Mouse (Mus musculus) erythroid progenitor cell, adult 5-6 weeks (primary cell): ENCODE measurements around the gene Lrrtm4. TPM values are rescaled to one million over a fixed set of nuclear protein-coding genes. Genes with fewer than 3 reads are reported as not detected.

Experiments
- ATAC-seq: replicated peaks from 2 replicates; pipeline ENCODE4 v1.8.0; 2016; ENCODE audit warnings: moderate number of reproducible peaks, mild to moderate bottlenecking, moderate TSS enrichment, inconsistent platforms; ENCODE audit not compliant: poor library complexity, low FRiP score, severe bottlenecking
- total RNA-seq, 2 experiments: library from RNA; stranded (forward) in 1 of 2; stranded (reverse) in 1 of 2; fragments of 150-400 nt in 1 of 2; fragments of 186-747, 209-891 nt in 1 of 2; gene quantifications; 2 replicates each; pipeline versions ENCODE4 v1.2.3 to v1.2.4; 2015 to 2017; ENCODE audit warnings: low replicate concordance in 2 of 2

Gene Lrrtm4
- total RNA-seq (2015; ENCODE audit: low replicate concordance), result not detected in 2 replicates
- not detected in 2 replicates for total RNA-seq (2017; ENCODE audit: low replicate concordance)

DNA sequence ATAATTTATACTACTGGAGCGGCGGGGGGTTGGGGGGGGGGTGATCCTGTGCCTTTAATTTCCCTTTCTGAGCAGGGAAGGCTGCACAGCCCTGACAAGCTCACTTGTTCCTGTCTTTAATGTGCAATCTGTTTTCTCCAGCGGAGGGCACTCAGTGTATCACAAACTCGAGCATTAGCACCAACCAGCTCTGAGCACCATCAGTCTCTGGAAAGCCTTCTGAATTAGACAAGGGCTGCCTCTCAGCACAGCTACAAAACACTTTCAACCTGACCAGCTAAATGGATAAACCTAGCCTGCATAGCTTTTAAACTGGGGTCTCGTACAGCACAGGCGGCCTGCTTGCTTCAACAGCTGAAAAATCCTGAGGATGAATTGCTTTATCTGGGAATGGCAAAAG is at the start of gene Lrrtm4:
Lrrtm4 (plus strand) TSS at position 113 of the 400 bp plus-strand sequence.
- ATAC-seq, result no peak

DNA sequence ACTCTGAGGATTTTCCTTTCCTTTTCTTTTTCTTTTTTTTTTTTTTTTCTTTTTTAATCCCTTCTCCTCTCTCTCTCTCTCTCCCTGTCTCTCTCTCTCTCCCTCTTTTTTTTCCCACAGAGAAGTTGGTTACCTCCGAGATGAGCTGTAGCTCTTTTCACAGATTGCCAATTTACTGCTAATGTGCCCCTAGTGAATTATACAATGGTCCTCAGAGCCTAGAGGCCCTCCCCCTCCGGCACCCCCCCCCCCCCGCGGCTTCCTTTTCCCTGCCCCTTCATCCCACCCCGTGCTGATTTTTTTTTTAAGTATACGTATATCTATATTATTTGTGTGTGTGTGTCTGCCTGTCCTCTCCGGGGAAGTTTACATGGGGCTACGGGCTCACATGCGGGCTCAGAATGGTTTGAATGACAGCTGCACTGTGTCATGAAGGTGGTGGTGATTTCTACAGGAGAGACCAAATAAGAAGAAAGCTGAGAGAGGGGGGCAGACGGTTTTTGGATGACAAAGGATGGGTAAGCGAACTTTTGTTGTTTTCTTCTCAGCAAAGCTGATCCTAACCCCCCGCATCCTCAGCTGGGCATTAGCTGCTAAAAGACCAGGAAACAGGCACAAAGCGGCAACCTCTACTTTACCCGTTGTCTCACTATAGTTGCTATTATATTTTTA is 648 bp downstream of the Lrrtm4 start:
- no peak for ATAC-seq

DNA sequence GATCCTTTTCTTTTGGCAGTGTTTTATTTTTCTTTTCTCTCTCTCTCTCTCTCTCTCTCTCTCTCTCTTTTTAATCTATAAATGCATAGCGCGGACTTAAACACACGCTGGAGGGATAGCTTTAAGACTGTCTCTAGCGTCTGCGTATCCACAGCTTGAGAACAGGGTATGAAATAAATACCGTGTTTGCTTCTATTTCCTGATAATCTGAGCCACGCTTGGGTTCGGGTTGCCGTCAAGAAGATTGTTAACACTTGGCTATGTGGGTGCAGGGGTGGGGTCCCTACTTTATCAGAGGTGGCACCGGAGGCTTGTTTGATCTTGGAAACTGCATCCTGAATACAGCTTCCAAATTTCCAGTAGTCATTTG is 1.2 kb downstream of the Lrrtm4 start:
- ATAC-seq, result no peak

DNA sequence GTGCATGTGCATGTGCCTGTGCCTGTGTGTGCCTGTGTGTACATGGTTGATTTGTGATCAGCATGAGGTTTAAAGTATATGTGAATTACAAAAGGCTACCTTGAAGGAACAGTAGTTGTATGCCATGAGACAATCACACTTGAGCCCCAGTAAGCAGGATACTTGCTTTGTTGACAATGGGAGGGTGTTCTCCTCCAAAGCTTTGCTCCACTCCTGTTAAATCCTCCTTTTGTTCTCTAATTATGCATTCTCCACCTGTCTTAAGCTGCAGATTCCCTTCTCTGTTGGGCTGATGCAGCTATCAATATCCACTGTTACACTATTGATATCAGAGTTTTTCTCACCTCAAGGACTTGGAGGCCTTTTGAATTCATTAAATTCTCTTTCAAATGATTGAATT is 38.2 kb downstream of the Lrrtm4 start:
- no peak for ATAC-seq

DNA sequence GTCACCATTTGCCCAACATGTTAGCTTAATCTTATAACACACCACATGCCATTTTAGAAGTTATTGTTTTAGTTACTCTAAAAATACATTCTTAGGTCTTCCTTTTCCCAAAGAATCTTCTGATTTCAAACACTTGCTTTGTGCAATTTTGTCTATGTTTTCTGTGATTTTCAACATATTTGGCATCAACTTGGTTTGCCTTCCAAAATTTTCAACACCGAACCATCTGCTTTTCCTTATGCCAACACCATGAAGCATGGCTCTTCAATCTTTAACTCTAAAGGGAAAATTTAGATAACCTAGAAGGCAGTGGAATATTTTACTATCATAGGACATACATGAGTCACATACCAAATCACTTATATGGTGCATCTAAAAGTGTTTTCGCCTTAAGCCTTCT is 59.3 kb downstream of the Lrrtm4 start:
- no peak for ATAC-seq

DNA sequence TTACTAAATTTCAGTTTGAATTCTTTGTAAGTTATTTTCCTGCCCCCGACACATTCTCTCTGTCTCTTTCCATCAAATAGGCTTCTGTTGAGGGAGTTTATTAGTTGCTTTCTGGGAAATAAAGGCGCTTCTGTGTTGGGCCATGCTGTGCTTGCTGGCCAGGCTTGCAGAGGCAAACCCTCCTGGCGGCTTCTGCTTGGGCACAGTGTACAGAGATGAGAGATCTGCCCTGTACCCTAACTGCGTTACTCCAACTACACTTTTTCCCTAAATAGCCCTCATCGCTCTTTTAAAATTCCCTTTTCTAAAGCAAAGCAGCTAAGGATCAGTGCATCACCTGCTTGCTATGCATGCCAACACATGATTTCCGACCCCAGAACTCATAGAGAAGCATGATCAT is 60.6 kb downstream of the Lrrtm4 start:
- no peak for ATAC-seq

DNA sequence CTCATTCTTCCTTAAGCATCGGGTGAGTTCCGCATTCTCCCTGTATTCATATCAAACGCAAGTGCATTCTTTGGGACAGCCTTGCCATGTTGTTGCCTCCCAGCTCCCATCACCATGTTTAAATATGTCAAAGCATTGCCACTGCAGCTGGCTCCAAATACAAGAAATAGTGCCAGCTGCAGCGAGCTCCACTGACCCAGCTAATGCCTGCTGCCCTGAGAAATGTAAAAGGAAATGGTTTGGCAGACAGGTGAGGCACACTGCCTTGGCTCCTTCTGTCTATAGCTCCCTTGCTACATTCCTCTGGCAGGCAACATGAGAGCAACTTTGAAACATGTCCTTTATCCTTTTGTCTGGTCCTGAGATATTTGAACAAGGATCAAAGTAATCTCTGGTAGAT is 76.2 kb downstream of the Lrrtm4 start:
- ATAC-seq, result no peak

DNA sequence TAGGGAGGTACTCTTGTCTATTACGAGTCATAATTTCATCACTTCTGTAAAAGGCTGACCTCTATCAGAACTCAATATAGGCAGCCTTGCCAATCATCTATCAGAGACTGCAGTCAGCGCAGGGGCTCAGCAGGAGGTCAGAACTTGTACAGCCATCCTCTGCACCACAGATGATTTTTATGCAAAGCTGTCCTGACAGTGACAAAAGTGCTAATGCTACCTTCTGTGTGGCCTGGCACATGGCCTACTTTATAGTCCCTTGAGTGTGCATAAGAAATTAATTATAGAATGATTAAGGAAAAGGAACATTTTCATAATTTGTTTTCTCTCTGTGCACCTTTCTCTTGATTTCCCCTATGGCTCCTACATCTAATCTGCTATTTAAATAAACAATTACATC is 86.7 kb downstream of the Lrrtm4 start:
- no peak for ATAC-seq

DNA sequence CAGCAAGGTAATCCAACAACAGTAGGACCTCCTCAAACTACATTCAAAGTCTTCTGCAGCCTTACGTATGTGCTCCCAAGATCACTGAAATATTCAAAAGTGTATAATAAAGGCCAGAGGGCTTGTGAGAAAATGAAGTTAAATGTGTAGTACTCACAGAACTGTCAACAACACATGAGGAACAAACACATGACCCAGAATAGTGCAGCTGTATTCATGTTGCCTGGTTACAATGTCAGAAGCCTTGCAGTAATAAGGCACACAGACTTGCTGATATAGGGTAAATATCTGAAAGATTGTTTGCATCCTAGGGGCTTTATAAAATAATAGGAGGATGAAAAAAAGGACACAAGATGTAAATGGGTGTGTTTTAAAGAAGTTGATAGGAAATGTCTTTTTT is 87.2 kb downstream of the Lrrtm4 start:
- no peak for ATAC-seq

DNA sequence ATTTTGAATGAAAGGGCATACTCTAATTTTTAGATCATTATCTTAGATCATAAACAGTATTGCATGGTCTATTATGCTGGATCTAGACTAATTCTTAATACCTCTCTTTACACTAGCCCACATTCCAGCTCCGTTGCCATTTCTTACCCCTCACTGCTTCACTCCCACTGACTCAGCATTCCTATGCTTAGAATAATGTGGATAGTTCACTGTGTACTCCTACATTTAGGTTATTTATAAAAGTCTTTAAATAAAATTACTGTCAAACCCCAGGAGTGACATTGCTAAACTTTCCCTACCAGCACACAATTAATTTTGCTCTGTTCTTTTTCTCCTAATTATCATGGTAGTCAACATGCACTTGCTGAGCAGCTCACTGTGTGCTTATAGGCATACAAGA is 107.7 kb downstream of the Lrrtm4 start:
- no peak for ATAC-seq

DNA sequence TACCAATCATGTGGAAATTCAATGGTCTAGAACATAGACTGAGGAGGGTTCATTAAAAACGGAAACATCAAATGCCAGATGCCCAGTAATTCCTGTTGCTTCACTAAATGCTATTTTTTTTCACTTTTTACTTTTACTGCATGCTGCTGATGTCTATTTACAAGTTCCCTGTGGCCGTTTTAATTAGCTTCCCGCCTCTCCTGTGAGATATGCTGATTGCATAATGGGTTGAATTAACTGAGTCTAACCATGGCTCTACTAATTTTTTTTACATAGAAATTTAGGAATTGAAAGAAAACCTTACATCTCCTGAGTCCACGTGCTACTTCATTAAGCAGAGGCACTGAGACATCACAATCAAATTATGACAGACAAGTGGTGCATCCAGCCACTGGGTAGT is 143.9 kb downstream of the Lrrtm4 start:
- no peak for ATAC-seq

DNA sequence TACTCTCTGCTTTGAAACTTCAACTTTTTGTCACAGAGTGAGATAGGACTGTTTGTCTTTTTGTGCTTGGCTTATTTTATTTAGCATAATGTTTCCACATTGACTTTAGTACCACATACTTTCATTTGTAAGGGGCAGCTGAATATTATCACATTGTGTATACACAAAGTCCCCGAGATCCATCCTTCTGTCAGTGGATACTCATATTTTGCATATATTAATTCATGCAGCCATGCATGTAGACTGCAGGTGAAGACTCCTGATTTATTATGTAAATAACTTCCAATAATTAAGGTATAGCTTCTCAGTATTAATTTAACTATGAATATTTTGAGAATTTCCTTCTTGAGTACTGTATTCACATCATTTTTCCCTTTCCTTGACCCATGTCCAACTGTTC is 163.2 kb downstream of the Lrrtm4 start:
- no peak for ATAC-seq

DNA sequence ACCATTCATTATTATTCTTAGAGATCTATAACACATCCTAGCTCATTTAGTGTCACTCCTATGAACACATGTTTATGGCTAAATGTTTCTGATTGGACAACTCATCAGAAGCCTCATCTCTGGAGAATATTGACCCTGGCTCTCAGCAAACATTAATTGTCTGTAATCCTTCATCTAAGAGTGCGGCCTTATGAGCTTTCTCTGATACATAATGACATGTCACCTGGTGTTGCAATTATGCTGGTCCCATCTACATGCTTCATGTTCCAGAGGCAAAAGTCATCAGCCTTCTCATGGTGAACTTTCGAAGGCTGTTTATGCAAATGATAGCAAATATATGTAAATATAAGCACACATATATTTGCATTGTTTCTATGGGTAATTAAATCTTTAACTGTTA is 163.7 kb downstream of the Lrrtm4 start:
- ATAC-seq, result no peak

DNA sequence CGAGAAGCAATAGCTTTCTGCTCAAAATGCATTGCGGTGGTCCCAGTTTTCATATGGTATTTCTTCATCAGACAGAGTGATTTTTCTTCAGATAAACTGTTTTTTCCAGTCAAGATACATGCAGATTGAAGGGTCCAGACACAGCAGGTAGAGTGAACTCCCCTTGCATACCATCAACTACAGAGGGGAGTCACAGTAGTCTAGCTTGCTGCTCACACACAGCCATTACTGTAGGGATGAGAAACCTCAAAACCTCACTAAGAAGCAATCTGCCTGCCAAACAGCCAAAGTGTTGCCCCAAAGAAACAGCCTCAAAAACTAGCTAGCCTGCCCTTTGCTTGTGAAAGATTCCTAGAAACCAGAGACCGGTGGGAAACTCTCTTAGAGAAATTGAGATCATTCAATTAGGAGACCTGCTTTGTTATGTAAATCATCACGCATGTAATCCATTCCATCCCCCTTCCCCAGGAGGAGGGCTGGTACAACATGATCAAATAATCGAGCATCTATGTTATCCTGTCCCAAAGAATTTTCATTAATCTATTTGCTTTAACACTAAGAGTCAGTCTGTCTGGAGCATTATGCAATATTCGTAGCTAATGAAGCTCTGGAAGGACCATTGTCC is 166.9 kb downstream of the Lrrtm4 start:
- no peak for ATAC-seq

DNA sequence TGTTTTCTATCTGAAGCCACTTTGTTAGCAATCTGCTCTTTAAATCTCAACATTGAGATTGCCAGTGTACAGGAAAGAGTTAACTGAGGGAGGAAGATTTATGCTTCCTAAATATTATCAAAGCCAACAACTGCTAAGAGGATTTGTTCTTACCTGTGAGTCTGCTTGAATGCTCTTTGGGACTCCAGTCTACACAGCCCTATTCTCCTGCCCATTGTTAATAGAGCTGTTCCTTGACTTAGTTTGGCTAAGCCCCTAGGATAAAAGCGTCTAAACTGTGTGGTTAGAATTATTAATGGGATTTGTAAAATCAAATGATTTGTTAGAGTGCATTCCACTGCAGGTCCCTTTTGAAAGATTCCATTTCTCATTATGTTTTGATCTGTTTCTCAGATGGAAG is 168.1 kb downstream of the Lrrtm4 start:
- no peak for ATAC-seq

DNA sequence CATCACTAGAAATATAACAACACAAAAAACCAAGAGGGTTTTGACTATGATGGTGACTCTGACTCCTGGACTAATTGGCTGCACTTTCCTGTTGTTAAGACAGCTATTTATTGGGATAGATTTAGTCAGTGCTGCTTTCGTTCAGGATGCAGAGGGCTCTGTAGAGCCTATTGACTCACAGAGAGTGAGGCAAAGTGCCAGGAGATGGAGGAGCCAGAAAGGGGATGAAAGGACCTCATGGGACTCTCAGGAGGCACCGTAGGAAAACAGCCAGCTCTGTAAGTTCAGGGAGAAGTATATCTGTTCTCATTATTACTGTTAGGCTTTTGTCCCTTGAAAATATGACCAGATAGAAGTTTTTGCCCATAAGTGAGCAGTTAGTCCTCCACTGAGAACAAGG is 190.8 kb downstream of the Lrrtm4 start:
- no peak for ATAC-seq

DNA sequence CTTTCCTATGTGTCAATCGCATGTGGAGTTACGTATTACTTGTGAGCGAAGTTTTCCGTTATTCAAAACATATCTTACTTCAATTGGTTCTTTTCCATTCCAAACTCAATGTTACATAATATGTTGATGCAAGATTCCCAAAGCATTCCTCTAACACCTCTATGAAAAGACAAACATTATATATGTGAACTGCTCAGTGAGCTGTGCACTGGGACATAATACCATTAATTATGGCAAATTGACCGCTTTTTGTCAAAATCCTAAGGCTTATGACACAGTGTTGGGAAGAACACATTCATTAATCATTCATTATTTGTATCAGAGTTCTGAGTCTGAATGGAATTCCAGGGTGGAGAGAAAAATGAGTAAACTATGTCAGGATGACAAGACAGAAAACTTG is 191.6 kb downstream of the Lrrtm4 start:
- ATAC-seq, result no peak

DNA sequence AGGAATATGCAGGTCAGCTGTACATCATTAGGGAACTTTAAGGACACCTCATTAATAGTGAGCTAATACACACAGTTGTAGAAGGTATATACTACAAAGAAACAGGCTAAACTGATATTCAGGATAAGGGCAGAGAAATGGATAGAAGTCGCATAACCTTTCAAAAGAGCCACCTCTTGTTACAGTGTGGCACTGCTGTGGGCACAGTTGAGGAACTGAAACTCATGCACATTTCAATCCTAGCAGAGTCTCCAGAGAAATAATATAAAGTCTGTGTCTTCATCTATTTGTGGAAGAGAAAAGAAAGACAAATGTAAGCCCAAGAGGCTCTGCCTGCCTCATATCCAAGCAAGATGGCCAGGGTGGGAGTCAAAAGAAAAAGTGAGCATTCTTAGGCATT is 242.9 kb downstream of the Lrrtm4 start:
- ATAC-seq, result no peak

DNA sequence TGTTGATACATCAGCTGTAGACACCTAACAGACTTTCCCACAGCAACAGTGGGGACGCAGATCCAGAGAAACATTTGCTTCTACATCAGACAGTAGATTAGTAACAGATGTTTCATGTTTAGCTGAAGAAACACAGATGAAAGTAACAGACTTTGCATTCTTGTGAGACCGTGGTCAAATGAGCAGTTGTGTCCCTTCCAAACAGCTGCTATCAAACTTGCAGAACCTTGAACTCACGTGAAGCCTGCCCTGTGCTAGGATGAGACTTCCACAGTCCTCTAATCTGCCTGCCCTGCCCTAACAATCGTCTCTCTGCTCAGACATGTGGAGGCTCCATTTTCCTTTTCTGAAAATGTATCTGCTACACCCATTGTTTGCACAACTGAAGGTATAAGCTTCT is 245.3 kb downstream of the Lrrtm4 start:
- no peak for ATAC-seq

DNA sequence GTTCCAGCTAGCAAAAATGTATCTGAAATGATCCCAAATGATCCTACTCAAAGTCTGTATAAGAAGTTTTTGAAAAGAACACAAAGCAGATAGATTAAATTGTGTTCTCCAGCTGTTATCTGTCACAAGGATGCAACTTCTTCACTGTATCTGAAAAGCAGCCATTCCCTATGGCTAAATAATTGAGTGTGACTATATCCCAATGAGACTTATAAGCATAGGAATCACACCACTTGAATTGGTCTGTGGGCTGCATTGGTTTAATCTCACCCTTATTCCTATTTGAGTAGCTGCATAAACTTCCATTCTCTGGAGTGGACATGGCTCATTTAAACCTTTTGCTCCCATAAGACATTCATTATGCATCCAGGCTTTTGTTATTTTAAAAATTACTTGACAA is 245.9 kb downstream of the Lrrtm4 start:
- ATAC-seq, result no peak

DNA sequence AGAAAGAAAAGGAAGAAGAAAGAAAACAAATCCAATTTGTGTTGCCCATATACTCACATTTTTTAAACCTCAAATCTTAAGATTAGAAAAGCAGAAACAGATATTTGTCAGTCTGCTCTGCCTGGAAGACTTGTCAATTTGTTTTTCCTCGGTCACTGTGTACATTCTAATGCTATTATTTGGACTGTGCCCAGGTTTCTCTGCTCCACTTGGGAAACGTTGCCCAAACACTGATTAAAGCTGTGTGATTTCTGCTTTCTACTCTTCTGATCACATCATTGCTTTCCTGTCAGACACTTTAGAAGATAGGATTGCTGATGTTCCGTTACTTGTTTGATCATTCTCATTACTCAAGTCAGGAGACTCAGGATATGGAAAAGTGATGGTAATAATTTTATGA is 247.1 kb downstream of the Lrrtm4 start:
- no peak for ATAC-seq

DNA sequence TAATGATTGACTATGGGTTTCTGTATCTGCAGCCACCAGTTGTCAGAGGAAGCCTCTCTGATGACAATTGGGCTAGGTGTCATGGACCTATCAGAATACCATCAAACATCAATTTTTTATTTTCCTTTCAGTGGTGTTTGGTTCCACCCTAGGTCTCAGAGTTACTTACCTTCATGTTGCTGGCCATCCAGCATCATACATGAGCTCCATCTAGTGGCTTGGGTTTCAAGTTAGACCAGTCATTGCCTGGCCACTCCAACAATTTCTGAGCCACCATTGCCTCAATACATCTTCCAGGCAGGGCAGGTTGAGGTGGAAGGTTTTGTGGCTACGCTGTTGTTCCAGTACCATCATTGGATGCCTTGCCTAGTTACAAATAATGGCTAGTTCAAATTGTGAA is 268.3 kb downstream of the Lrrtm4 start:
- no peak for ATAC-seq
